Mouse (Mus musculus): ENCODE data around the gene Tbxas1. TPM values are rescaled to one million over a fixed set of nuclear protein-coding genes. Genes with fewer than 3 reads are reported as not detected.

Gene Tbxas1
- total RNA-seq, 2 experiments from 2014 or later = 2.9 to 3.4 TPM

DNA sequence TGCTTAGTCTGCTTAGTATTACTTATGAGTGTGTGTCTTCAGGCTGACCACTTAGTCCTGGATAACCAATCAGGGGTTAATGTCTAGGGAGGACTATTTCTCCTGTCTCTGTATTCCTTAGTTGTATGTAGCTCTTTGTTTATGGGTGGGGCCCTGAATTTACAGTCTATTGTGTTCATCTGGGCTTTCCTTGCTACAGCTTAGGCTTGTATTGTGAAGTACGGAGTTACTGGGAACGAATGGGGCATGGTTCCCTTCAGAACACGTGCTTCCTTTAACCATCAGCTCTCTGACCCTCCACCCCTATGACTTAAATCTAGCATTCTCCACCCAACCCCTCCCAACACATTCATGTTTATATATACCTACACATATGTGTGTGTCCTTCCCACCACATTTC lies 75.6 kb downstream of the Tbxas1 start:
- DNase-seq (ENCODE audit: extremely low spot score in 1 of 2, low spot score in 1 of 2) = no peak

DNA sequence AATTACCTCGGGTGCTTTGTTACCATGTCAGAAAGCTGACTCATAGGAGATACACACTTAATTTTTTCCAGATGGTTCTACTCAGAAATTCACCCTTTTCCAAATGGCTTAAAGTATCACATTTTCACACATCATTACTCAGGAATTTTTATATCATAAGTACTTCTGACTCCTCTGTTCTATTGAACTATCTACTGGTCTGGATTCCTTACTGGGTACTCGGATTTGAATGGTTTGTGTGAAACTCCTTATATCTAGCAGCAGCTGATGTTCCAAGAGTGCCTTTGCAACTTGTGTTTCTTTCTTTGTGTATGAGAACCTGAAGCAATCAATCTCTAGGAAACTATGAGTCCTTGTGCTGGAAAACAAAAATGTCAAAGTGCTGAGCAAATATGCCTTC lies 81.4 kb downstream of the Tbxas1 start:
- no peak for DNase-seq (ENCODE audit: extremely low spot score in 1 of 2, low spot score in 1 of 2)

DNA sequence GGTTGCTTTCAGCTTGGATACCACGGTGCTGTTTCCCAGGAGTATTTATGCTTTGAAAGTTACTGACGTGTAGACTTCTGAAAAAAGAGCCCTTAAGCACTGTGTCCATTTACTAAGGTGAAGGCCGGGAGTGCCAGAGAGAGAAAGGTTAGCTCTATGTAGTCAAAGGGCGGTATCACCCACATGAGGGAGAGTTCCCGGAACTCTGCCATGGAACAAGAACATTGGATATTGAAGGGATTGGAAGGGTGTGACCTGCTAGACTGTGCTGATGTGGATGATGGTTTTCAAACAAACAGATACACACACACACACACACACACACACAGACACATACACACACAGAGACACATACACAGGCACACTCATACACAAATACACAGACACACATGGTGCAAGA lies 82.0 kb downstream of the Tbxas1 start:
- no peak for DNase-seq (ENCODE audit: extremely low spot score in 1 of 2, low spot score in 1 of 2)

GRCm38 (mm10) chr6:38959502-38959901 lies 84.3 kb downstream of the Tbxas1 start:
- DNase-seq (ENCODE audit: extremely low spot score in 1 of 2, low spot score in 1 of 2) = no peak

DNA sequence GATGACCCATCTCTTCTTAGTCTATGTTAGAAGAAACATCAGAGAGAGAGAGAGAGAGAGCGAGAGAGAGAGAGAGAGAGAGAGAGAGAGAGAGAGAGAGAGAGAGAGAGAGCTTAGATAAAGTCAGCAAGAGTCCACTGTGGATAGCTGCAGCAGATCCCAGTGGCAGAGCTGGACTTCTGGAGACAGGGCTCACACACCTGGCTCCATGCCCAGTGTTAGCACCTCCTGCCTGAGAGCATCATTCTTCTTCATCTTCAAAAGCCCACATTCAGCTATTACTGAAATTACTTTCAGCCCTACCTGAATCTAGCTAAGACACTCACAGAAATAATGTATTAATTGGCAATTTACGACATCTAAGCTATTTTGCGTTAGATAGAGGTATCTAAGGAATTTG lies 85.2 kb downstream of the Tbxas1 start:
- no peak for DNase-seq (ENCODE audit: extremely low spot score in 1 of 2, low spot score in 1 of 2)

- peak; percentile 17 to 24 for DNase-seq (ENCODE audit: extremely low spot score in 1 of 2, low spot score in 1 of 2)
Measured at GRCm38 (mm10) chr6:38960791-38961426, 85.7 kb downstream of the Tbxas1 start.

- DNase-seq (ENCODE audit: extremely low spot score in 1 of 2, low spot score in 1 of 2) = no peak
Measured at GRCm38 (mm10) chr6:38961427-38962033, 86.3 kb downstream of the Tbxas1 start.

DNA sequence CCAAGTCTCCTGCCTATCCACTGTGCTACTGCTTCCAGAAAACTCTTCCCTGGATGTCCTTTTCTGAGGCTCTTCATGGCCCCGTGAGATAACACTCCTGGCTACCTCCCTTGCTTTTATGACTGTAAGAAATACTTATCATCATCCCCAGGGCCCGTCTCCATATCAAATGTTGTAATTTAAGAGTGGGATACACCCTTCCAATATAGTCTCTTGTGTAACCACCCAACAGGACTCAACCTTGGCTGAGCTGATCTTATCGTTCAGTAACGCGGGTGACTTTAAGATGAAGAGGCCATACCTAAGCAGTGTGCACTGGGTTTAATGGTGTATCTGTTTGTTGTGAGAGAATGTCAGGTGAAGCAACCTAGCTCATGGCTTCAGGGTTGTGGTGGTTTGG lies 91.6 kb downstream of the Tbxas1 start:
- no peak for DNase-seq (ENCODE audit: extremely low spot score in 1 of 2, low spot score in 1 of 2)

- DNase-seq (ENCODE audit: extremely low spot score in 1 of 2, low spot score in 1 of 2) = no peak
Measured at GRCm38 (mm10) chr6:38967288-38967687, 92.1 kb downstream of the Tbxas1 start.

DNA sequence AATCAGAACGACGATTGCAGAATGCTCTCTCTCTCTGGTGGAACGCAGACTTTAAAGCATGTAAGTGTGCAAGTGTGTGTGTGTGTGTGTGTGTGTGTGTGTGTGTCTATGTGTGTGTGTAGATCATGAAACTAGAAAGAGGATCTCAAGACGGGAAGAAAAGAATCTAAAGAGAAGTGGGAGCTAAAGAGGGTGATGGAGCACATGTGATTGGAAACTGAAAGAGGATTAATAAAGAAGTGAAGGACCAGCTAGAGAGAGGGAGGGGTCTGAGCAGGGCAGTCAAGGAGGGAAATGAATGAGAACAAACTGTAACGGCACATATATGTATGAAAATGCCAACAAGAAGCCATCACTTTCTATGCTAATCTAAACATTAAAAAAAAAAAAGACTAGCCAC lies 92.8 kb downstream of the Tbxas1 start:
- DNase-seq (ENCODE audit: extremely low spot score in 1 of 2, low spot score in 1 of 2) = no peak

- no peak for DNase-seq (ENCODE audit: extremely low spot score in 1 of 2, low spot score in 1 of 2)
Measured at GRCm38 (mm10) chr6:38969944-38970740, 94.9 kb downstream of the Tbxas1 start.

GRCm38 (mm10) chr6:38970759-38971158 lies 95.6 kb downstream of the Tbxas1 start:
- no peak for DNase-seq (ENCODE audit: extremely low spot score in 1 of 2, low spot score in 1 of 2)

GRCm38 (mm10) chr6:38972826-38973225 lies 97.6 kb downstream of the Tbxas1 start:
- no peak for DNase-seq (ENCODE audit: extremely low spot score in 1 of 2, low spot score in 1 of 2)

- DNase-seq (ENCODE audit: extremely low spot score in 1 of 2, low spot score in 1 of 2) = no peak
Measured at GRCm38 (mm10) chr6:38973441-38974161, 98.4 kb downstream of the Tbxas1 start.

DNA sequence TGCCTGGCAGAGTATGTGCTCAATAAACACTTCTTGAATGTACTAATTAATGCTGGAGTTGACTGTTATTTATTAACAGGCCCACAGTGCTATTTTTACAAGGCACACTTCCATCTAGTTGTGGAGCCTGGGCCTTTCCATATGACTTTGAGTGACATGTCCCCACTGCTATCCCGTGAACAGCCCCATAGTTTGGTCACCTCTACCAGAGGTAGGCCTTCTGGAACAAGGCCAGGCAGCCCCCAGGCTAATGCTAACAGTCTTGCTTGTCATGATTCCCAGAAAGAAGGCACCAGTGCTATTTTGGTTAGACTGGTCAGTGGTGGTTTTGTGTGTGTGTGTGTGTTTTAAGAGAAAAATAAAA lies 98.9 kb downstream of the Tbxas1 start:
- no peak for DNase-seq (ENCODE audit: extremely low spot score in 1 of 2, low spot score in 1 of 2)

DNA sequence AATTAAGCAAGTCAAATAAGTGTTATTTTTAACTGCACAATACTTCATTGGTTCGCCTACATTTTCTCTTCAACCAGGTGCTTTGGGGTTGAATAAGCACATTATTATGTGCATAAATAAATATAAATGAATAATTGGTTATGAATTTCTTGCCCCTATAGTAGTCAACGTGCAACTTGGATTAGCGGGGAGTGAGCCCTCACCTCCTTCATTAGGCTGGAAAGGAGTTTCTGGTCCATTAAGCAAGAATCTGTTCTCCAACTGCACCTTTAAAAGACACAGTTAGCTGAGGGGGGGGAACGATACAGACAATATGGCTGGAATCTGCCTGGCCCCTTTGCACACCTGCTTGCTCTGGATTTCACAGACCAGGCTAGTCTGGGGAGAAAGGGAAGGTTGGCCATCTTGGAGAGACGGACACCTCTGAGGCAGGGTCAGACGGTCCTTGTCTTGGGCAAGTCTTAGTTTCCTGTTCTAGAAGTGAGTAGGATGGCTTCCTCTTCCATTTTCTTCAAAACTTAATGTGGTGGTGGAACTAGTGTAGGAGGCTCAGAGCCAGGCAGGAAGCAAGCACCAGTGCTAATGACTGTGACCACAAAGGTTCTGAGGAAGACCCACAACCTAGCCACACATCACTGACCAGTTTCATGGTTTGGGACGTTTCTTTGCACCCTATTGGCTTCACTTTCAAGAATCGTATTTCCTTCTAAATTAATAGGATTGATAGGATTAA lies 99.5 kb downstream of the Tbxas1 start:
- DNase-seq (ENCODE audit: extremely low spot score in 1 of 2, low spot score in 1 of 2) = no peak

- DNase-seq (ENCODE audit: extremely low spot score in 1 of 2, low spot score in 1 of 2) = no peak
Measured at GRCm38 (mm10) chr6:38975866-38976265, 100.7 kb downstream of the Tbxas1 start.

GRCm38 (mm10) chr6:38976355-38976754 lies 101.2 kb downstream of the Tbxas1 start:
- DNase-seq (ENCODE audit: extremely low spot score in 1 of 2, low spot score in 1 of 2) = no peak

DNA sequence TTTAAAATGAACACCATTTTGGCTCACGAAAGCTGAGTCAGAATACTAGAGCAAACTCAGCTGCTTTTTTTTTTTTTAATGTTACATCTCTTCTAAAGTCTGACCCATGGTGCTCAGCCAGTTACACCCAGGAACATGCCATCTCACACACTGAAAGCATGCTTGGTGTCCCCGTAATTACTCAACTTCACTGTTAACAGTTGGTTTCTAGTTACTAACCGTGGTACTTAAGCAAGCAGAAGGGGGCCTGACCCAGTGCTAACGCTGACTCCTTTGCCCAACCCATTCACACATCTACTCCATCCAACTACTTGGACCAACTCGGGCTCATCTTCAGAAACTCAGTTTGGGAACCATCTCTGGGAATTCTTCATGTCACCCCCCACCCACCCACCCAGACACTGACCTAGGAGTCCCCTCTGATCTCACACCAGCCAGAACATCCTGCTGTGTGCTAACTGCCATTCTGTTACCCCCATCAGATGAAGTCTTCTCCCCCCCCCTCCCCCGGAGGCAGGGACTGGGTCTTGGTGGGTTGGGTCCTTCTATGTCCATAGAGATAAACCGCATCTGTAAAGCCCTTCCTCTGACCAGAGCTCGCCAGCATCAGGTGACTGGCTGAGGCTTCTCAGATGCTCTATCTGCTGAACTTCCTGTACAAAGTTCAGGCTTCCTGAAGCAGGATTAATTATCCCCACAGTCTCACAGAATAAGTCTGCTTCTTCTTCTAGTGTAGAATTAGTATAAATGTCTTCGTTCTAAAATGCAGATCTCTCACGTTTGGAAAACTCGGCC lies 105.9 kb downstream of the Tbxas1 start:
- no peak for DNase-seq (ENCODE audit: extremely low spot score in 1 of 2, low spot score in 1 of 2)

DNA sequence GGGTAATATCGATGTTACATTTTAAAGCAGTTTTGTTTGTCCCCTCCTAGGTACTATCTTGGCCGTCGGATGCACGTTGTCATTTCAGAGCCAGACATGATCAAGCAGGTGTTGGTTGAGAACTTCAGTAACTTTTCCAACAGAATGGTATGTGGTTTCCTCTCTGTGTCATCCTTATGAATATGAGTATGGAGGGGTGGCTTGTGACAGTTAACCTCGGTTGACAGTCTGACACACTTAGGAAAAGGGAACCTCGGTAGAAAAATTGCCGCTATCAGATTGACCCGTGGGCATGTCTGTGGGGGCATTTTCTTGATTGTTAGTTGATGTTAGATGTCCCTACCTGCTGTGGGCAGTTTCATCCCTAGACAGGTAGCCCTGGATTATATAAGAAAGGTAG lies 106.9 kb downstream of the Tbxas1 start:
- DNase-seq (ENCODE audit: extremely low spot score in 1 of 2, low spot score in 1 of 2) = no peak
